Mouse (Mus musculus) embryo, embryonic 11 days (tissue): Measurements from ENCODE around the gene Fndc1.

Experiments
- DNase-seq: peaks from one replicate; pipeline ENCODE4 v3.0.0-alpha.2; 2015

Gene Fndc1

GRCm38 (mm10) chr17:7826819-7827515 lies at the start of gene Fndc1:
TSS of gene Fndc1 (minus strand) at chr17:7827302.
- peak; percentile 84 for DNase-seq

GRCm38 (mm10) chr17:7876541-7876940 lies 49.4 kb upstream of the Fndc1 start:
- DNase-seq: no peak

GRCm38 (mm10) chr17:7875941-7876461 lies 48.9 kb upstream of the Fndc1 start:
- peak; percentile 77 for DNase-seq

GRCm38 (mm10) chr17:7874776-7875531 lies 47.9 kb upstream of the Fndc1 start:
- no peak for DNase-seq

- DNase-seq: no peak
Measured at GRCm38 (mm10) chr17:7873382-7873781, 46.3 kb upstream of the Fndc1 start.

- DNase-seq: no peak
Measured at GRCm38 (mm10) chr17:7871800-7872199, 44.7 kb upstream of the Fndc1 start.

GRCm38 (mm10) chr17:7870862-7871605 lies 43.9 kb upstream of the Fndc1 start:
- no peak for DNase-seq

- DNase-seq: no peak
Measured at GRCm38 (mm10) chr17:7869114-7869513, 42.0 kb upstream of the Fndc1 start.

GRCm38 (mm10) chr17:7868631-7869030 lies 41.5 kb upstream of the Fndc1 start:
- DNase-seq: peak; percentile 82

GRCm38 (mm10) chr17:7864740-7865139 lies 37.6 kb upstream of the Fndc1 start:
- no peak for DNase-seq

- peak; percentile 77 for DNase-seq
Measured at GRCm38 (mm10) chr17:7863745-7864144, 36.6 kb upstream of the Fndc1 start.

- no peak for DNase-seq
Measured at GRCm38 (mm10) chr17:7860845-7861360, 33.8 kb upstream of the Fndc1 start.

- DNase-seq: no peak
Measured at GRCm38 (mm10) chr17:7857658-7858057, 30.6 kb upstream of the Fndc1 start.

GRCm38 (mm10) chr17:7855851-7856250 lies 28.7 kb upstream of the Fndc1 start:
- DNase-seq: no peak

- DNase-seq: no peak
Measured at GRCm38 (mm10) chr17:7851979-7852378, 24.9 kb upstream of the Fndc1 start.

GRCm38 (mm10) chr17:7851527-7851926 lies 24.4 kb upstream of the Fndc1 start:
- DNase-seq: no peak

GRCm38 (mm10) chr17:7850246-7850645 lies 23.1 kb upstream of the Fndc1 start:
- DNase-seq: no peak

- DNase-seq: no peak
Measured at GRCm38 (mm10) chr17:7840505-7841290, 13.6 kb upstream of the Fndc1 start.

GRCm38 (mm10) chr17:7827586-7827985 lies 484 bp upstream of the Fndc1 start:
- DNase-seq: peak; percentile 25

- no peak for DNase-seq
Measured at GRCm38 (mm10) chr17:7825416-7825815, 1.7 kb downstream of the Fndc1 start.

GRCm38 (mm10) chr17:7821553-7822186 lies 5.4 kb downstream of the Fndc1 start:
- peak; percentile 72 for DNase-seq

- no peak for DNase-seq
Measured at GRCm38 (mm10) chr17:7820176-7820575, 6.9 kb downstream of the Fndc1 start.
